Mouse (Mus musculus): Measurements from ENCODE around the gene Dalrd3.

Dalrd3 gene

GRCm38 (mm10) chr9:108569381-108570206 lies at the start of gene Dalrd3:
Gene Dalrd3, plus strand, starts transcription at chr9:108569886.
- peak; percentile 97 for DNase-seq

DNA sequence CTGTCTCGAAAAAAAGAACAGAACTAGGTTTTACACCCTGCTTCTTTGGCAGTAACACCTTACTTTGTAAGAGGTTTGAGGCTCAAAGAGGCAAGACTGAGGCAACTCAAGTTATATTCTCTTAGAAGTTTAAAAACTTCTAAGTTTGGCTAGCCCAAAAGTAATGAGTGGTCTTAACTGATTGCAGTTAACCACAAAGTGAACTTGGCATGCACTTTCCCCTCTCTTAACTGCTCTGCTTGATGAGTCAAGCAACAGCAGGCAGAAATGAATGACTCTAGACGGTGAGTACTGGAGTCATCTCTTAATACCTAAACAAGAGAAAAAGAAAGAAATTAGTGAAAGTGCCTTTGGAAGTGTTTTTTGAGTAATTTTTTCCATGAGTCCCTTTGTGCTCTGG lies 48.1 kb upstream of the Dalrd3 start:
- no peak for DNase-seq

- no peak for DNase-seq
Observed at GRCm38 (mm10) chr9:108523341-108523740, 46.3 kb upstream of the Dalrd3 start.

DNA sequence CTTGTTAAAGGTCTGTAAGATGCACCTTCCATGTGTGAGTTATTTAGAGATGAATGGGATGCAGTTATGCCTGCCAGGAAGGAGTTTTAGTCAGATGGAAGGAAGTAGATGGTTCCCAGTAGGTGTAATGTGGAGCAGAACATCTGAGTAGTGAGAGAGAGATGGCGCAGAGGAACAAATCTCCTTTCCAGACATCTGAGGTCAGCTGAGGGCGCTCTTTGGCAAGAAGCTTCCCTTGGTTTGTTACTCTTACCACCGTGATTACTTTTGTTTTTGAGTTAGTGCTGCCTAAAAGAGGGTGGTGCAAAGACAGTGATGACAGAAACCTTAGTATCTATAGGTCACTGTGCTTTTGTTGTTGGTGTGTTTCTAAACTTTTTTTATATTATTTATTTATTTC lies 44.3 kb upstream of the Dalrd3 start:
- no peak for DNase-seq

DNA sequence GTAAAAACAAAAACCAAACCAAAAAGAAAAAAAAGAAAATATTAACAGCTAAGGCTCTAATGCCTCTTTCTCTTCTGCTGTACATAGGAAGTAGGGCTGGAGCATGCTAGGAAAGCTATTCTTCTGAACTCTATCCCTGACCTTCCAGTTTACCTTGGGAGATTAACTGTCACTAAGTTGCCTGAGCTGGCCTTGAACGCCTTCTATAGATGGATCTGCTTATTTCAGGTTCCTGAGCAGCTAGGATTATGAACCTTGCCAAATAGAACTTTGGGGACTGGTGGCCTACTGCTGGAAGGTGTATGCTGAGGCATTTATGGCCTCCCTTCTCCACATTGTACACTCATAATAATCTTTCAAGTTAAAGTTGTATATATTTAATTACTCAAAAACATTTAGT lies 38.7 kb upstream of the Dalrd3 start:
- no peak for DNase-seq

GRCm38 (mm10) chr9:108531496-108531895 lies 38.2 kb upstream of the Dalrd3 start:
- no peak for DNase-seq

- DNase-seq = no peak
Observed at GRCm38 (mm10) chr9:108540846-108541245, 28.8 kb upstream of the Dalrd3 start.

GRCm38 (mm10) chr9:108545986-108546385 lies 23.7 kb upstream of the Dalrd3 start:
- peak; percentile 13 for DNase-seq

- no peak for DNase-seq
Observed at GRCm38 (mm10) chr9:108546875-108547274, 22.8 kb upstream of the Dalrd3 start.

DNA sequence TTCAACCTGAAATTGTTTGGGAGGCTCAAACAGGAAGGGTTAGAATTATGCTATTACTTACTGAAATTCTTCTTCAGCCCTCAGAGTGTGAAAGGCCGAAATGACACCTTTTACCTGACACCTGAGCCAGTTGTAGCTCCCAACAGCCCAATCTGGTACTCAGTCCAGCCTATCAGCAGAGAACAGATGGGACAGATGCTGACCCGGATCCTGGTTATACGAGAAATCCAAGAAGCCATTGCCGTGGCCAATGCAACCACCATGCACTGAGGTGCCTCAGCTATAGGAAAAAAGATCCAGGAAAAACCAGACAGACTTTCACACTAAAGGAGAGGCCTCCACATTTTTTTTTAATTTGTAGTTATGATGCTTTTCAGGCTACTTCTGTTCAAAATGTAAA lies 10.5 kb upstream of the Dalrd3 start:
- DNase-seq = no peak

GRCm38 (mm10) chr9:108560227-108560841 lies 9.4 kb upstream of the Dalrd3 start, which contains the start of gene Impdh2:
Gene Impdh2, plus strand, starts transcription at chr9:108560286.
- DNase-seq = peak; percentile 97

DNA sequence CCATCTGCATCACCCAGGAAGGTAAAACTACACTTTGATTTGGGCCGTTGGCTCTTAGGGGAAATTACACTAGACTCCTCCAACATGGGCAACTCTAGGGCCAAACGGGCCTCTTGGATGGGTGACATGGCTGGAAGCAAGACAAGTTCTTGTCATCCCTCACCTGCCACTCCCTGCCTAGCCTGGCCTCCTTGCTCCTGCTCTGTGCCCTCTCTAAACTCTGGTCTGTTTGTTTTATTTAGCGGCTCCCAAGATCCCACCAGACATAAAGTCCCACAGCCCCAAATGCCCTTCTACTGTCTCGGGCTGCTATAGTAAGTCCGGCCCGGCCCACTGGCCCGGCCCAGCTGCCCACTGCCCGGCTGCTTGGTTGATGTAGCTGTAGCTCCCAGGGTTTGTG lies 6.0 kb upstream of the Dalrd3 start:
- DNase-seq = no peak

DNA sequence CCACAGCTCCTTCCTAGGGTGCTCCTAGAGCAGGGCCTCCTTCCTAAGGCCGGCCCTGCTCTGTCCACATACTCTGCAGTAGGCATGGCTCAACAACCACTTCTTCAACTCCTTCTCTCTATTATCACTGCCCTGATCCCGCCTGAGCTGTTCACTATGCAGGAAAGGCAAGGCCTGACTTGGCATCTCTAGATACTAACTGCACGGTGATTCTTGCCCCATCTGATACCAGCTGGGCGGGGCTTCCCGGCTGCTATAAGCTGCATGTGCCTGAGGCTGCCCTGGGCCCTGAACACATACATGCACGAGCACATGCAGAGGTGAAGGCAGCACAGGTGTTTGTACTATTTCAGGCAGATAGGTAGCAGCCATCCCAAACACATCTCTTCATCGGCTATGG lies 5.6 kb upstream of the Dalrd3 start:
- DNase-seq = no peak

DNA sequence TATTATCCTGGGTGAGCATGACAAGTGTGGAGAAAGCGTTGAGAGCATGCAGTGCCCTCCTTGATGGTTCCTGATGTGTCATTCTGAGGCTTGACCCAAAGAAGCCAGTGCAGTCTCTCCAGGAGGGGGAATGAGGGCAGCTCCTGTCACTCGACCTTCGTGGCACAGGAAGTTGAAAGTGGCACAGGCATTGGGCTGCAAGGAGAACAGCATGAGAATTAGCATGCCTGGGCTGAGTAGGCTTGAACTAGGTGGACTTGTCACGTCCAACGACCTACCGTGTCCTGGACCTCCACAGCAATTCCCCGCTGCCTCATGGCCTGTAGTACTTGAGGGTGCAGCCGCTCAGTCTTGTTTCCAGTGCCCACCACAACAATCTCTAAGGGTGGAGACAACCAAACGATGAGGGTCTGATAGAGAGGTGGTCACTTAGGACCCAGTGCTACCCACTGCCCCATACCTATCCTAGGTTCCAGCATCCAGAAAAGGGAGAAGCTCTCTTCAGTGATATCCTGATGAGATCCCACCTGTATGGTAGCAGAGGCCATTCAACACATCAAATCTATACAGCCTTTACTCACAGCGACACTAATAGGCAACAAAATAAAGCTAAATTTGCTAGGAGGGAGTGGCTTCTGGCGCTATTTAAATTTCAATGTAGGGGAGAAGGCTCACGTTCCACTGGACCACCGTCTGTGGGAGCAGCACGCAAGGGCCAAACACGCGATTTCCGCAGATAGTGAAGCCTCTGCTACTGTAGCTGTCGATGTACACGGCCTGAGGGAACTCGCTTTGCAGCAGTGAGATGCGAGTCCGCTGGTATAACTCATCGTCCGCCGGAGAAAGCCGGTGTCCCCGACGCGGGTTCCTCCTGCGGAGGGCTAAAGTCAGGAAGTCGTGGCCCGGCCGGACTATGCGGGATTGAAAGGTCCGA lies 3.5 kb upstream of the Dalrd3 start:
- no peak for DNase-seq

GRCm38 (mm10) chr9:108566815-108567776 lies 2.6 kb upstream of the Dalrd3 start, which contains the start of gene Ndufaf3:
Gene Ndufaf3, minus strand, starts transcription at chr9:108567434.
- DNase-seq = peak; percentile 98

GRCm38 (mm10) chr9:108567931-108568419 lies 1.7 kb upstream of the Dalrd3 start:
- peak; percentile 45 for DNase-seq

- no peak for DNase-seq
Observed at GRCm38 (mm10) chr9:108568511-108568921, 1.2 kb upstream of the Dalrd3 start.

GRCm38 (mm10) chr9:108570207-108570896 lies 666 bp downstream of the Dalrd3 start:
- peak; percentile 88 for DNase-seq

- no peak for DNase-seq
Observed at GRCm38 (mm10) chr9:108571401-108571973, 1.8 kb downstream of the Dalrd3 start.

DNA sequence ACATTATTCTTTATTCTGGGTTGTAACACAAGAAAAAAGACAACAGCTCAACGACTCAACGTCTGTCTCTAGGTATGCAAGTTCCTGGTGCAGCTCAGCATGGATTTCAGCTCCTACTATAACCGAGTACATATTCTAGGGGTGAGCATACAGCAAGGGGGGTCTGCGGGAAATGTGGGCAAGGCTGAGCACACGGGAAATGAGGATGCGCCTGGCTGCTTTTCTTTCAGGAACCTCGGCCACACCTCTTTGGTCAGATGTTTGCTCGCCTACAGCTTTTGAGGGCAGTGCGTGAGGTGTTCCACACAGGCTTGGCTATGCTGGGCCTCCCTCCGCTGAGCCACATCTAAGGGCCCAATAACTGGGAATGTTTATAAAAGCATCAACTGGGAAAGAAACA lies 2.6 kb downstream of the Dalrd3 start:
- no peak for DNase-seq
